Mouse (Mus musculus) heart, embryonic 16.5 days (tissue): Measurements from ENCODE around the gene Isca1. TPM values are rescaled to one million over a fixed set of nuclear protein-coding genes. Genes with fewer than 3 reads are reported as not detected.
"Not testable (repeated sequence)": the region's sequence is repeated elsewhere in the genome, so short reads cannot be mapped to it uniquely, and the experiment has no call there.

Source experiments
- ATAC-seq: fragments of 200-750 bp; cut with Nextera tagmentation; replicated peaks from 2 replicates; pipeline ENCODE4 v1.8.0; 2017; ENCODE audit warnings: moderate number of reproducible peaks; ENCODE audit not compliant: insufficient read depth, low FRiP score; ENCODE audit errors: extremely low read depth
- H3K27ac ChIP-seq: fragments of 300-500 bp; sonication (generic); 2 replicates; pipeline ENCODE4 v1.5.1; 2014; ENCODE audit warnings: mild to moderate bottlenecking, low read length, control low read depth, moderate library complexity
- H3K27me3 ChIP-seq: fragments of 300-500 bp; sonication (generic); 2 replicates; pipeline ENCODE4 v1.6.1; 2014; ENCODE audit warnings: low read length, mixed read lengths; ENCODE audit not compliant: control insufficient read depth, insufficient read depth
- H3K36me3 ChIP-seq: fragments of 300-500 bp; sonication (generic); 2 replicates; pipeline ENCODE4 v1.6.1; 2014; ENCODE audit not compliant: control insufficient read depth, insufficient read depth
- H3K4me1 ChIP-seq: fragments of 300-500 bp; sonication (generic); 2 replicates; pipeline ENCODE4 v1.6.1; 2014; ENCODE audit warnings: low read length, mixed read lengths; ENCODE audit not compliant: control insufficient read depth, insufficient read depth
- H3K4me2 ChIP-seq: fragments of 300-500 bp; sonication (generic); 2 replicates; pipeline ENCODE4 v1.6.1; 2014; ENCODE audit warnings: low read depth, mild to moderate bottlenecking, control low read depth, low read length
- H3K4me3 ChIP-seq: fragments of 300-500 bp; sonication (generic); 2 replicates; pipeline ENCODE4 v1.5.1; 2014; ENCODE audit warnings: mild to moderate bottlenecking, control low read depth, low read length
- H3K9ac ChIP-seq: fragments of 300-500 bp; sonication (generic); 2 replicates; pipeline ENCODE4 v1.6.1; 2014; ENCODE audit warnings: low read length, control low read depth
- H3K9me3 ChIP-seq: fragments of 300-500 bp; sonication (generic); replicated peaks from 2 replicates; pipeline ENCODE4 v1.6.1; 2016; ENCODE audit warnings: low read length; ENCODE audit not compliant: control insufficient read depth
- WGBS: fragments of 180-500 bp; shearing (Covaris S2); extraction: QIAGEN DNeasy Blood & Tissue Kit; methylation state at CpG from one replicate; pipeline ENCODE4 v1.1.7; 2014; 5-methylcytosine and 5-hydroxymethylcytosine counted together
- polyA plus RNA-seq: library from polyadenylated mRNA; unstranded; fragments of >200 nt; fragmentation: Nextera tagmentation; extraction: Ambion mirVana; gene quantifications from 2 replicates; pipeline ENCODE4 v1.2.1, GENCODE M21; 2015

Isca1 gene
- polyA plus RNA-seq, 1 experiment from 2014 or later = 284 TPM

GRCm38 (mm10) chr13:59794786-59795185 is 25.2 kb upstream of the Isca1 start:
- no peak overlapping the region for H3K27ac ChIP-seq
- H3K27me3 ChIP-seq = no peaks in the 10 kb centered on the region
- H3K9me3 ChIP-seq = no peaks in the 10 kb centered on the region
- WGBS = 91% methylated on average over 1 of the region's 1 CpGs
- H3K4me3 ChIP-seq = no peak overlapping the region
- H3K4me2 ChIP-seq = no peak overlapping the region
- H3K9ac ChIP-seq = no peak overlapping the region
- no peak for ATAC-seq
- H3K4me1 ChIP-seq = no peaks in the 10 kb centered on the region
- H3K36me3 ChIP-seq = peaks cover 58% of the 10 kb centered on the region

GRCm38 (mm10) chr13:59782145-59782544 is 12.5 kb upstream of the Isca1 start, which contains the start of gene Gm49354:
Gene Gm49354, minus strand, starts transcription at chr13:59782245.
- Histone ChIP-seq H3K4me2 (no peak within 1 kb of the TSS), H3K9ac (no peak within 1 kb of the TSS), H3K27ac (no peak within 1 kb of the TSS), H3K4me1 (no peaks in the 10 kb centered on the region), H3K27me3 (no peaks in the 10 kb centered on the region), H3K36me3 (peaks cover 77% of the 10 kb centered on the region), H3K4me3 (no peak within 1 kb of the TSS), H3K9me3 (no peaks in the 10 kb centered on the region)
- no peak for ATAC-seq
- 85% methylated on average over 7 of the region's 7 CpGs for WGBS

DNA sequence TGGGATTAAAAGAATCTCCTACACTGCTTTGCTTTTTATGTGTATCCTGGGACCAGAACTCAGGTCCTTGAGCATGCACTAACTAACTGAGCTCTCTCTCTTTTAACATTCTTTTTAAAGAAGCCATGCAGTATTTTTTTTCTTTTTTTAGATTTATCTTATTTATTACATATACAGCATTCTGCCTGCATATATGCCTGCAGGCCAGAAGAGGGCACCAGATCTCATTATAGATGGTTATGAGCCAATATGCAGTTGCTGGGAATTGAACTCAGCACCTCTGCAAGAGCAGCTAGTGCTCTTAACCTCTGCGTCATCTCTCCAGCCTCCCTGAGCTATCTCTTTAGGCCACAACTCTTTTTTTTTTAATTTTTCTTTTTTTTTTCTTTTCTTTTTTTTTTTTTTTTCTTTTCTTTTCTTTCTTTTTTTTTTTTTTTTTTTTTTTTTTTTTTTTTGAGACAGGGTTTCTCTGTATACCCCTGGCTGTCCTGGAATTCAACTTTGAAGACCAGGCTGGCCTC is 10.2 kb upstream of the Isca1 start:
- 93% methylated on average over 1 of the region's 1 CpGs for WGBS
- not testable (repeated sequence) for H3K4me2 ChIP-seq, H3K27ac ChIP-seq, H3K4me1 ChIP-seq, H3K9me3 ChIP-seq, H3K4me3 ChIP-seq, ATAC-seq, H3K9ac ChIP-seq, H3K27me3 ChIP-seq
- peaks cover 58% of the 10 kb centered on the region for H3K36me3 ChIP-seq

DNA sequence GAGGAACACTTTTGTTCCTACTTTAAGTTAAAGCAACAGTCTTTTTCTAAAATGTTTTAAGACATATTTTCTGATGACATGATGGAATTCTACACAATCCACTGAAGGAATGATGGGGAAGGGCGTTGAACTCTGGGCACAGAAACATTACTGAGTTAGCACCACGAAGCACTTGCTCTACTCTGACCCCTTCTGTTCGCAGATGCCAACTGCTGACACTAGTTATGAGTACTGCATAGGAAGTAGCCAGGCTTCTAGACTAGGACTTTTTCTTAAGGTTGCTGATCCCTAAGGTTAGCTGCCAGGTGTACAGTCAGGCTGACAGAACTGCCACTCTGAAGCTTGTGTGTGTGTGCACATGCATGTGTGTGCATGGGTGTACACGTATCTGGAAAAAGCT is 9.6 kb upstream of the Isca1 start:
- no peak for ATAC-seq

DNA sequence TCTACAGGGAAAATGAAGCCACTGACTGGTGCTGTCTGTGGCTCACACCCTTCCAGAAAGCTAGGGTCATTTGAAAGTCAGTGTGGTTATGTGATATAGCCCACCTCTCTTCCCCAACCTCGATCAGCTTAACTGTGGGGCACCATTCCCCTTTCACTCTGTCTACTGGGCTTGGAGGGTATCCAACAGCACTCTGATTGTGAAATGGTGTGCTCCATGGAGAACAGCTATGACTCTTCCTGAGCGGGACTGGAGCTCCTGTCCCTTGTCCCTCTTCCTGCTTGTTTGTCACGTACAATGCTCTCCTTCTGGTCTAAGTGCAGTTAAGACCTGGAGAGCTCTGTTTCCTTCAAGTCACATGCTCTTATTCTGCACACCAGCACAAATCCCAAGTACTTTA is 5.6 kb upstream of the Isca1 start:
- Histone ChIP-seq H3K4me1 (peaks cover 12% of the 10 kb centered on the region), H3K27me3 (no peaks in the 10 kb centered on the region), H3K27ac (peak overlapping the region; percentile 76), H3K4me3 (no peak overlapping the region), H3K9ac (no peak overlapping the region), H3K36me3 (peaks cover 25% of the 10 kb centered on the region), H3K9me3 (no peaks in the 10 kb centered on the region), H3K4me2 (0 out of 2 replicates have a peak overlapping the region, but pooled peaks have one; percentile 7)
- 39% methylated on average over 3 of the region's 3 CpGs for WGBS
- ATAC-seq = peak; percentile 67

More for the DNA sequence above, 9.6 kb upstream of the Isca1 start:
- Histone ChIP-seq H3K36me3 (peaks cover 54% of the 10 kb centered on the region), H3K27me3 (no peaks in the 10 kb centered on the region), H3K9ac (no peak overlapping the region), H3K4me1 (peaks cover 4% of the 10 kb centered on the region), H3K27ac (no peak overlapping the region), H3K9me3 (no peaks in the 10 kb centered on the region), H3K4me2 (no peak overlapping the region), H3K4me3 (no peak overlapping the region)
- WGBS = 78% methylated on average over 4 of the region's 4 CpGs

DNA sequence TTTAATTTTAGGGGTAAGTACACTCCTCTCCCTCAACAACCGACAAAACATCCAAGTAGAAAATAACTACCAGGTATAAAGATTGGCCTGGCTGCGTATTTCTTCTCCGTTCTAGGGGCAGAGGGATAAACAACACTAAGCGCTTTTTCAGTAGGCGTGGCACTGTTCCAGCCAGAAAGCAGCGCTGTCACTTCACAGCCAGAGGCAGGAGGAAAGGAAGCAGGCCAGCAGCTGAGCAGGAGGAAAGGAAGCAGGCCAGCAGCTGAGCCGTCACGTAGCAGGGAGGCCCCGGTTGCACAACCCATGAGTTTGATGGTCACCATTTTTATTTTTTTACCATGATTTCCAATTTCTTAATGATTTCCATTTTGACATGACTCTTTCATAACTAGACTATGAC is 1.6 kb upstream of the Isca1 start:
- Histone ChIP-seq H3K4me2 (peak overlapping the region; percentile 85), H3K4me1 (peaks cover 35% of the 10 kb centered on the region), H3K9me3 (no peaks in the 10 kb centered on the region), H3K36me3 (peaks cover 11% of the 10 kb centered on the region), H3K27me3 (no peaks in the 10 kb centered on the region), H3K27ac (peak overlapping the region; percentile 100), H3K4me3 (peak overlapping the region; percentile 91; the same call in 1 of the 2 replicates), H3K9ac (peak overlapping the region; percentile 92; the same call in 1 of the 2 replicates)
- WGBS = 9% methylated on average over 9 of the region's 9 CpGs
- ATAC-seq = peak; percentile 12

- peak overlapping the region; percentile 100 for H3K27ac ChIP-seq
- peaks cover 11% of the 10 kb centered on the region for H3K36me3 ChIP-seq
- H3K4me2 ChIP-seq = peak overlapping the region; percentile 85
- H3K4me1 ChIP-seq = peaks cover 39% of the 10 kb centered on the region
- no peaks in the 10 kb centered on the region for H3K27me3 ChIP-seq
- H3K9me3 ChIP-seq = no peaks in the 10 kb centered on the region
- no peak for ATAC-seq
- WGBS = 25% methylated on average over 9 of the region's 9 CpGs
- H3K4me3 ChIP-seq = peak overlapping the region; percentile 91
- peak overlapping the region; percentile 92 for H3K9ac ChIP-seq
Measured at GRCm38 (mm10) chr13:59770847-59771246, 1.2 kb upstream of the Isca1 start.

DNA sequence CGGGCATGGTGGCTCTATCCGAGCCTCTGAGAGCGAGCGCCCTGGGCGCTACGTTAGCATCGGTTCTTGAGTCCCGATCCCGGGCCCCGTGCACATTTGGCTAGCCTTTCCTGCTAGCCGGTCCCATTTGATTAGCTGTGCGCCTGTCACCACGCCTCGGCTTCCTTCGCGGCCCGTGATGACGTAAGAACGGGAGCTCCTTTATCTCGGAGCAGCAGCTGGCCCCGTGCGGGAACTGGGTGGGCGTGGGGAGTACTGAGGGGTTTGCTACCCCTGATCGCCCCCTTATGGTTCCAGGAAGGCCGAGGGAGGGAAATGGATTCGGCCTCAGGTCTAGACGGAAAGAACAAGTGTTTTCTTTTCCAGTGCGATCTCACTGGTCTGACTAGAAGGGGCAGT is 553 bp upstream of the Isca1 start:
- Histone ChIP-seq H3K27ac (peak overlapping the region; percentile 100), H3K27me3 (no peaks in the 10 kb centered on the region), H3K4me1 (peaks cover 44% of the 10 kb centered on the region), H3K4me3 (peak overlapping the region; percentile 91), H3K4me2 (peak overlapping the region; percentile 85), H3K9me3 (no peaks in the 10 kb centered on the region), H3K36me3 (peaks cover 11% of the 10 kb centered on the region), H3K9ac (peak overlapping the region; percentile 92)
- under 1% methylated on average over 28 of the region's 28 CpGs for WGBS
- peak; percentile 75 for ATAC-seq

- no peaks in the 10 kb centered on the region for H3K9me3 ChIP-seq
- peaks cover 6% of the 10 kb centered on the region for H3K36me3 ChIP-seq
- H3K4me3 ChIP-seq = peak overlapping the region; percentile 91
- H3K4me1 ChIP-seq = peaks cover 40% of the 10 kb centered on the region
- H3K9ac ChIP-seq = peak overlapping the region; percentile 95
- ATAC-seq = no peak
- H3K27ac ChIP-seq = peak overlapping the region; percentile 96
- H3K4me2 ChIP-seq = peak overlapping the region; percentile 83
- WGBS = 9% methylated on average over 13 of the region's 13 CpGs
- no peaks in the 10 kb centered on the region for H3K27me3 ChIP-seq
Measured at GRCm38 (mm10) chr13:59768531-59768930, 1.1 kb downstream of the Isca1 start.
